Mouse (Mus musculus) bone marrow, adult 2 months (tissue): ENCODE results near the gene Atp11b. TPM values are rescaled to one million over a fixed set of nuclear protein-coding genes. Genes with fewer than 3 reads are reported as not detected.
A peak's percentile ranks its signal among the peaks of the same experiment; 100 is the strongest.

Experiments
- H3K27ac ChIP-seq: fragments of 200-500 bp; 2 replicates; pipeline ENCODE4 v1.5.1; 2012; ENCODE audit warnings: low read depth, mild to moderate bottlenecking, control low read depth, inconsistent platforms, low read length; ENCODE audit not compliant: control insufficient read depth, poor library complexity, insufficient read depth
- H3K4me1 ChIP-seq: fragments of 200-500 bp; 2 replicates; pipeline ENCODE4 v1.6.1; 2011; ENCODE audit warnings: low read length; ENCODE audit not compliant: control insufficient read depth, insufficient read depth
- H3K4me3 ChIP-seq: fragments of 200-500 bp; replicated peaks from 2 replicates; pipeline ENCODE3; 2011; ENCODE audit warnings: mild to moderate bottlenecking, low read depth, low read length, control low read depth; ENCODE audit not compliant: control insufficient read depth
- CTCF ChIP-seq: fragments of 200-500 bp; IDR thresholded peaks from 2 replicates; pipeline ENCODE4 v1.5.1; 2011; ENCODE audit warnings: low read length, control low read depth; ENCODE audit not compliant: control insufficient read depth, insufficient read depth
- POLR2A ChIP-seq: fragments of 200-500 bp; IDR thresholded peaks from 2 replicates; pipeline ENCODE4 v1.6.1; 2011; ENCODE audit warnings: low read depth, mild to moderate bottlenecking, control low read depth, low read length, borderline replicate concordance; ENCODE audit not compliant: control insufficient read depth
- WGBS: fragments of 180-500 bp; shearing (Covaris S2); methylation state at CpG from one replicate; pipeline ENCODE4 v1.1.7; 2018; 5-methylcytosine and 5-hydroxymethylcytosine counted together
- polyA plus RNA-seq: library from polyadenylated mRNA; stranded (reverse); fragments of >200 nt; gene quantifications from 2 replicates; pipeline ENCODE4 v1.2.4, GENCODE M21; 2011; ENCODE audit warnings: low replicate concordance; ENCODE audit not compliant: missing spikeins, insufficient read depth, insufficient read length

Gene Atp11b
- polyA plus RNA-seq, 1 experiment = 15.9 TPM

GRCm38 (mm10) chr3:35750286-35750685 is 3.6 kb upstream of the Atp11b start:
- Histone ChIP-seq H3K27ac (no peak overlapping the region), H3K4me1 (no peaks in the 10 kb centered on the region; the same call in 1 of the 2 replicates), H3K4me3 (no peak overlapping the region)
- WGBS = 65% methylated on average over 5 of the region's 5 CpGs
- TF ChIP-seq POLR2A (no peak), CTCF (peak; percentile 41; the same call in 1 of the 2 replicates)

GRCm38 (mm10) chr3:35751724-35752123 is 2.2 kb upstream of the Atp11b start:
- no peaks in the 10 kb centered on the region; the same call in 1 of the 2 replicates for H3K4me1 ChIP-seq
- TF ChIP-seq CTCF = no peak
- TF ChIP-seq POLR2A = no peak
- H3K4me3 ChIP-seq = no peak overlapping the region
- 73% methylated on average over 2 of the region's 2 CpGs for WGBS
- no peak overlapping the region for H3K27ac ChIP-seq

- no peak for TF ChIP-seq CTCF
- no peak for TF ChIP-seq POLR2A
- WGBS = 7% methylated on average over 4 of the region's 4 CpGs
- H3K27ac ChIP-seq = no peak overlapping the region
- H3K4me3 ChIP-seq = no peak overlapping the region
- H3K4me1 ChIP-seq = no peaks in the 10 kb centered on the region; the same call in 1 of the 2 replicates
Measured at GRCm38 (mm10) chr3:35762735-35763134, 8.8 kb downstream of the Atp11b start.

GRCm38 (mm10) chr3:35764637-35765617 is 11.0 kb downstream of the Atp11b start:
- Histone ChIP-seq H3K4me1 (no peaks in the 10 kb centered on the region; the same call in 1 of the 2 replicates), H3K4me3 (no peak overlapping the region), H3K27ac (no peak overlapping the region)
- 51% methylated on average over 7 of the region's 7 CpGs for WGBS
- no peak for TF ChIP-seq POLR2A
- TF ChIP-seq CTCF = no peak

- Histone ChIP-seq H3K4me3 (no peak overlapping the region), H3K4me1 (no peaks in the 10 kb centered on the region), H3K27ac (no peak overlapping the region)
- TF ChIP-seq CTCF (no peak), POLR2A (no peak)
- 53% methylated on average over 3 of the region's 3 CpGs for WGBS
Measured at GRCm38 (mm10) chr3:35779748-35780147, 25.8 kb downstream of the Atp11b start.

GRCm38 (mm10) chr3:35802040-35802439 is 48.1 kb downstream of the Atp11b start:
- no peak for TF ChIP-seq POLR2A
- TF ChIP-seq CTCF = no peak
- Histone ChIP-seq H3K4me1 (no peaks in the 10 kb centered on the region), H3K27ac (no peak overlapping the region), H3K4me3 (no peak overlapping the region)
- WGBS = 79% methylated on average over 2 of the region's 2 CpGs

- Histone ChIP-seq H3K4me3 (no peak overlapping the region), H3K4me1 (no peaks in the 10 kb centered on the region), H3K27ac (no peak overlapping the region)
- no peak for TF ChIP-seq POLR2A
- TF ChIP-seq CTCF = no peak
- 64% methylated on average over 3 of the region's 3 CpGs for WGBS
Measured at GRCm38 (mm10) chr3:35819887-35820286, 66.0 kb downstream of the Atp11b start.

- no peak overlapping the region for H3K4me3 ChIP-seq
- 93% methylated on average over 3 of the region's 3 CpGs for WGBS
- TF ChIP-seq POLR2A (no peak), CTCF (no peak)
- H3K27ac ChIP-seq = no peak overlapping the region
- no peaks in the 10 kb centered on the region for H3K4me1 ChIP-seq
Measured at GRCm38 (mm10) chr3:35822036-35822435, 68.1 kb downstream of the Atp11b start.

GRCm38 (mm10) chr3:35849326-35849725 is 95.4 kb downstream of the Atp11b start:
- 95% methylated on average over 9 of the region's 9 CpGs for whole genome bisulfite sequencing
- no peak for TF ChIP-seq POLR2A
- no peak for TF ChIP-seq CTCF
- H3K27ac ChIP-seq = no peak overlapping the region
- H3K4me1 ChIP-seq = no peaks in the 10 kb centered on the region
- H3K4me3 ChIP-seq = no peak overlapping the region
